Mouse (Mus musculus) T-cell, adult 2 months (primary cell): Measurements from ENCODE around the gene Rlf.
"Not testable (repeated sequence)": the region's sequence is repeated elsewhere in the genome, so short reads cannot be mapped to it uniquely, and the experiment has no call there.

ENCODE experiments used
- DNase-seq: peaks from one replicate; pipeline ENCODE4 v3.0.0; 2022; ENCODE audit warnings: low spot score

Rlf gene

GRCm38 (mm10) chr4:121214793-121215304, at the start of gene Rlf:
TSS of gene Rlf (minus strand) at chr4:121215084.
- peak; percentile 98 for DNase-seq

DNA sequence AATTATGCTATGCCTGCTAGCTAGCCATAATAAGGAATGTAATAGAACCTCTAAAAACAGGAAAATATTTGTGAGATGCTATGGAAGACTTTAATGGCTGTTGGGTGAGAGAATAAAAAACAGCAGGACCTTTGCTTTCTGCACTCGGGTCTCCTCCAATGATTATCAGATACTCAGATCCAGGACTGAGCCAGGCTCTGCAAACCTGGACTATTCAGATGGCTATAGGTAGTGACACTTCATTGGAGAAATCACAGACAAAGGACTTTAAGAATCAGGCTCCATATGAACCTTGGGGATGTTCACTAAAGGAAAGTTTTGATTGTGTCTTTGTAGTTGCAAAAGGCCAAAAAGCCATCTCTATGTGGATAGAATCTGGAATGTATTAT, 26.7 kb upstream of the Rlf start:
- DNase-seq: no peak

- DNase-seq: no peak
Measured at GRCm38 (mm10) chr4:121240637-121241611, 26.0 kb upstream of the Rlf start.

DNA sequence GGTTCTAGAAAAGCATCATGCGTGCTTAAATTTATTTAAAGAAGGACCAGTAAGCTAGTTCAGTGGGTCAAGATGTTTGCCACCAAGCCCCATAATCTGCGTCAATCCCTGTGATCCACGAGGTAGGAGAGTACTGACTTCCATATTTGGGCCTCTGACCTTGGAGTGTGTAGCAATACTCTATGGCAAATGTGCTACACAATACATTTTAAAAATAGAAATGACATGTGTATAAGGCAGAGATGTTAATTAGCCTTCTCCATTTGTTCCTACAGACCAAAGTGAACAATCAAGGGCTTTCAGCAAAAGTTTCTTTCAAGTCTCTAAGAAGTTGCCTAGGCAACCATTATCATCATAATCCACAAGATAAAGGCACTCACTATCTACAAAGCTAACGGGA, 25.0 kb upstream of the Rlf start:
- DNase-seq: no peak

DNA sequence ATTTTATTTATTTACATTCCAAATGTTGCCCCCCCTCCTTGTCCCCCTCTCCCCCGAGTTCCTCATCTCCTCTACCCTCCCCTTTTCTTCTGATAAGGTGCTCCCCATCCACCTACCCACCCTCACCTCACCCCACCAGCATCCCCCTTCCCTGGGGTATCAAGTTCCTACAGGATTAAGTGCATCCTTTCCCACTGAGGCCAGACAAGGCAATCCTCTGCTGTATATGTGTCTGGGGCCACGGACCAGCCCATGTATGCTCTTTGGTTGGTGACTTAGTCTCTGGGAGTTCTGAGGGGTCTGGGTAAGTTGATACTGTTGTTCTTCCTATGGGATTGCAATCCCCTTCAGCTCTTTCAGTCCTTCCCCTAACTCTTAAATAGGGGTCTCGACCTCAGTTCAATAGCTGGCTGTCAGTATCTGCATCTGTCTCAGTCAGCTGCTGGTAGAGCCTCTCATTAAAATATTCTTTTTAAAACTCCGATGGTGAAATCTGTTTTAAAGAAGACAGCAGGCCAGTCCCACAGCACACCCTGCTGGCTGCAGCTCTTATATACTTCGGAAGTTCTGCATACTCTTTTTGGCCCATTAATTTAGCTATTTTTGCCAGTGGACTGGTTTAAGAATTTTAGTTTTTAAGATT, 17.0 kb upstream of the Rlf start:
- peak; percentile 42 for DNase-seq

DNA sequence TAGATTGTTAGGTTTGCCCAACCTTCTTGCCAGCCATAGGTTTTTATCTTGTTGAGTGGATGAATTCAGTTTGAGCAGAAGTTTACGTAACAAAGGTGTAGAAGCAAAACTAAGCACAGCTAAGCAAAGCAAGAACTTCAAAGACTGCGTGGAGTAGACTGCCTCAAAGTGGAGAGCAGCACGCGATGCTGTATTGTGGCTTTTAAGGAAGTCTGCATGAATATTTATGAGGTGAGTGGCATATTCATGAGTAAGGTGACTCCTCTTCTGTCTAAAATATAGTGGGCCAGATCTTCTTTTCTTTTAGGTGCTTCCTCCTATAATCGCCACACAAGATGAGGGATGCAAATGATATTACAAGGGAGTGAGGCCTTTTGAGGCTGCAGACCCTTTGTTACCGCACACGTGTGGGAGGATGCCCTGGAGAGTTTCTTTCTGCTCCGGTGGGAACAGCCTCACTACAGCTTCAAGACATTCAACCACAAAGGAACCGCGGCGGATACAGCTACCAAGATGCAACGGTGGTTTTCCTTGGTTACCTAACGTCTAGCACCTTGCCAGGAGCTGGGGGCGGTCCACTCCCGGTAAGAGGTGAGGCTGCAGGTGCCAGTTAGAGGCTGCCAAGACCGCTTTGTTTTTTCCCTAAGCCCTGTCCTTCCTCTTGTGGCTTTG, 16.2 kb upstream of the Rlf start:
- DNase-seq: peak; percentile 46

DNA sequence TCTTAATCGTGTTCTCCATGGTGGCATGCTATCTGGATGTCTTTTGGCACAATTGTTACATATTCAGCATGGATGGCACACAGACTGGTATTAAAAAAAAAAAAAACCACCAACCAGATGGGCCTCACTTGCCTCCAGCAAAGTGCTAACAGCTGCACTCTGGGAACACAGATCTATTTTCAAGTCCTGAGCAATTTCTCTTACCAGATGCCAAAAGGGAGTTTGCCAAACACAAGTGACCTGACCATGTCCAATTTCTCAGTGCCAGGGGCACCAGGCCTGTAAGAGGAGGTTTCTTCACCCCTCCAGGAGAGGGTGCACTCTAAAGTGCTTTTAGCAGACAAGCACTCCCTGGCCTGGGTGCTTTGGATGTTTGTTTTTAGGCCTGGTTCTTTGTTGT, 12.2 kb upstream of the Rlf start:
- DNase-seq: no peak

DNA sequence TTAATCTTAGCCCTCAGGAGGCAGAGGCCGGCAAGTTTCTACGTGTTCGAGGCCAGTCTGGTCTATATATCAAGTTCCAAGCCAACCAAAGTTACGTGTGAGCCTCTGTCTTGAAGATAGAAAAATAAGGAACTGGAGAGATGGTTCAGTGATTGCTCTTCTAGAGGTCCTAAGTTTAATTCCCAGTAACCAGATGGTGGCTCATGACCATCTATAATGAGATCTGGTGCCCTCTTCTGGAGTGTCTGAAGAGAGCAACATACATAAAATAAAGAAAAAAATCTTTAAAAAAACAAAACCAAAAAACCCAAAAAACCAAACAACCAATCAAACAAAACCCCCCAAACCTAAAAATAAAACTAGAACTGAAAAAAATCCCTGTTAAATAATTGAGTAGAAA, 10.3 kb upstream of the Rlf start:
- DNase-seq: no peak

GRCm38 (mm10) chr4:121223136-121223535, 8.3 kb upstream of the Rlf start:
- DNase-seq: no peak

DNA sequence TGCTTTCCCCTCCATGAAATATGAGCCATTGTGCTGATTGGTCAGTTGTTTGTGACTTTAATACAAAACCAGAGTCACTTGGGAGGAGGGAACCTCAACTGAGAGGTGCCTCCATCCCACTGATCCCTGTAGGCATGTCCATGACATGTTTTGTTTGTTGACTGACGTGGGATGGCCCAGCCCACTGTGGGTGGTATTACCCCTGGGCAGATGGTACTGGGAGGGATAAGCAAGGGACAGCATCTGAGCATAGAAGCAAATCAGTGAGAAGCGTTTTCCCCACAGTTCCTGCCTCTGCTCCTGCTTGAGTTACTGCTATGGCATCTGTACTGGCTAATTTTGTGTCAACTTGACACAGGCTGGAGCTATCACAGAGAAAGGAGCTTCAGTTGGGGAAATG, 1.3 kb upstream of the Rlf start:
- DNase-seq: no peak

DNA sequence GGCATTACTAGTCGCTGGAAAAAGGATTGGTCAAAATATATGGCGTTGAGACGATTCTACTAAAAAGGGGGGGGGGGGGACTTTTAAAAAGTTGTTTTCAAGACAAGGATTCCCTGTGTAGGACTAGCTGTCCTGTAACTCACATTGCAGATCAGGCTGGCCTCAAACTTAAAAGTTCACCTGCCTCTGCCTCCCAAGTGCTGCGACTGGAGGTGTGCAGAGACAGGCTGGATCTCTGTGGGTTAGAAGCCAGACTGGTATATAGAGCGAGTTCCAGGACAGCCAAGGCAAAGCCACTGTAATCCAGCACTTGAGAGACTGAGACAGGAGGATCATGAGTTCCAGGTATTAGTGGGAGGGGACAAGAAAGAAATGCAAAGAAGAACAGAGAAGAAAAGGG, 605 bp upstream of the Rlf start:
- no peak for DNase-seq

DNA sequence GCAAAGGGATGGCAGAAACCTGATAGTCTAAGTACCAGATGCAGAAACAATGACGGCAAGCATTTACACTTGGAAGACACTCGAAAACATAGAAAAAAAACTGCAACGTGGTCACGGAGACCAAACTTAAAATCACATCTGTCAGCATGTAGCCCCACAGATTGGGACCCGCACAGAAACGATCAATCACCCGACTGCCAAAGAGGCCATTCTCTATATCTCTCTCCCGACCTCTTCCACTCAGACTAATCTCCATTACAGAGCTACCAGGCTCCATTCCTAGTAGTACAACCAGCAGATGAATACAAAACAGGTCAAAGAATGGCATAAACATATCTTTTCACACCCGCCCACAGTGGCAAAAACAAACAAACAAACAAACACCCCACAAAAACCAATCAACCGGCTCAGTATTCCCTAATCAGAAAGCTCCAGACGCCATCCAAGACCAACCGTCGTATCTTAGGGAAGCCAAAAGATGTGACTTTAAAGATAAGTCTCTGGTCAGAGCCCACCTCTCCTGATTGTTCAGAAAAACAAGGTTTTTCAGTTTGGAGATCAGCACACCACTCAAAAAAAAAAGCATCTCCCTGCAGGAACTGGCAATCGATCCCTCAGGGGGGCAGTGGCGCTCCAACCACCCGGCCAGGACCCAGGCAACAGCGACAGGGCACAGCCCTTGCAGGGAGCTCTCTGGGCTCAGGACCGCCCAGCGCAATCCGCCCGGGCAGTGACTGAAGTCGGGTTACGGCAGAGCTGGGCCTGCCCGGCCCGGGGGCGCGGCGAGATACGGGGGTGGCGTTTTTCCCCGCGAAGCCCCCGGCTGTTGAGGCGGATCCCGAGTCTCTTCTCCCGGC, 720 bp downstream of the Rlf start:
- peak; percentile 50 for DNase-seq

DNA sequence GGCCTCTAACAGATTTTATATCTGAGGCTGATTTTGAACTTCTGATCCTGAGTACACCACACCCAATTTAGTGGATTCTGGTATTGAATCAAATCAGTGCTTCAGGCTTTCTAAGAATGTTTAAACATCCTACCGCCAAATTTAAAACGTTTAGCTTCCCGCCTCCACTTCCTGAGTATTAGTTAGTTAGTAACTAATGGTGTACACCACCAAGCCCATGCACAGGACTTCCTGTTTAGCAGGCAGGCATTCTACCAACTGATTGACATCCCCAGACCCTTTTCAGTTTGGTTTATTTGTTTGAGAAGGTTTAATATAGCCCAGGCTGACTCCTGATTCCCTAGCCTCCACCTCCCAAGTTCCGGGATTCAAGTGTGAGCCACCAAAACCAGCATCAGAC, 6.0 kb downstream of the Rlf start:
- no peak for DNase-seq

- DNase-seq: no peak
Measured at GRCm38 (mm10) chr4:121197856-121198255, 17.0 kb downstream of the Rlf start.

- peak; percentile 9 for DNase-seq
Measured at GRCm38 (mm10) chr4:121196995-121197394, 17.9 kb downstream of the Rlf start.

GRCm38 (mm10) chr4:121196205-121196604, 18.7 kb downstream of the Rlf start:
- DNase-seq: peak; percentile 75

GRCm38 (mm10) chr4:121194736-121195135, 20.1 kb downstream of the Rlf start:
- no peak for DNase-seq

DNA sequence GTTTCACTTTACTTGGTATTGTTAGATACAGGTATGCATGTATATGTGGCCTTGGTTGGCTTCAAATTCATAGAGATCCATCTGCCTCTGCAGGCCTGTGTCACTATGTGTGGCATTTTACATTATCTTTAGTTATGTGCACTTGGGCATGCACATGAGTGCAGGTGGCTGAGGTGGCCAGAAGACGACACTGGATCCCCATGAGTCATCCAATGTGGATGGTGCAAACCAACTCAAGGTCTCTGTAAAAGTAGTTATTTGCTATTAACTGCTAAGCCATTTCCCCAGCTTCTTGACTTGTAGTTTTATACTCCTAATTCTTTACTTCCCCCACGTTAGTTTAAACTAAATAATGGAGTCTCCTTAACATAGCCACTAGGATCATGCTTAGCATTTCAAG, 22.6 kb downstream of the Rlf start:
- no peak for DNase-seq

DNA sequence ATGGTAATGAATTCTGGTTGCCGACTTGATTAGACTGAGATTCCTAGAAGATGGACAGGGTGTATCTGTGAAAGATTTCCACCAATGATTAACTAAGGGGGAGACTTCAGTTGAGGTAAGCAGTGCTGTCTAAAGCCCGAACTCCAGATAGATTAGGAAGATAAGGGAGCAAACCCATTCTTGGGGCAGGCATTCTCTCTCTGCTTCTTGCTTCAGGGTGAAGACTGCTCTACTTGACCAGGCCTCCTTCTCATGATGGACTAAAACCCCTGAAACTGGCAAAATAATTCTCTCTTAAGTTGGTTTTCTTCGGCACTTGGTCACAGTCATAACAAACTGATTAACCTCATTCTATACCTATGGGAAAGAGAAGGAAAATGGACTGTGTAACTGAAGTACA, 25.5 kb downstream of the Rlf start:
- no peak for DNase-seq

DNA sequence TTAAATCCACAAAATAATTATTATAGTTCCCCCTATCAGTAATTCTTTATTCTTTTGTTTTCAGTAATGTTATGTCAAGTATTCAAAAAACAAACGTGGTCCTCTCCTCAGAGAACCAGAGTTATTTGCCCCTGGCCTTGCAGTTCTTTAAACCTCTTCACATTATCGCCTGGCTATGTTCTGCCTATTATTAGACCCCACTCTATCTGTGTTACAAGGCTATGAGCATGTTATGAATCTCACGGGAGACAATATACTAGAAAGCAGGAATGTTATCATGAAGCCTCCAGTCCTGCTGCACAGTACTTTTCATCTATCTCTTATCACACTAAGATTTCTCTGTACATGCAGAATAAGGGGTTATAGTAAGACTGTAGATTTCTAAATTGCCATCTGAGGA, 35.2 kb downstream of the Rlf start:
- no peak for DNase-seq

DNA sequence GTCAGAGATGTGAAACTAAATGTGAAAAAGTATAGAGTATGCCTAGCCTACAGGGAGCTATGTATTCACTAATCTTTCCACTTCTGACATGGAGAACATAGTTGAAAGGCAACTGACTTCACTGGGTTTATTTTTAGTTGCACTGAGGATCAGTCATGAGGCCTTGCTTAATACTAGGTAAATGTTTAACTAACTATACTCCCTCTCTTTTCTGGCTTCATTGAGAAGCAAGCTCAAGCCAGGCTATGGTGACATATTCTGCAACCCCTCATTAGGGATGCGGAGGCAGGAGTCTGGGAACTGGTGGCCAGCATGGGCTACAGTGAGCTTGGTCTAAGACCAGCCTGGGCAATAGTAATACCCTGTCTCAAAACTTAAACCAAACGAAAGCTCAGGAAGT, 47.2 kb downstream of the Rlf start:
- no peak for DNase-seq

GRCm38 (mm10) chr4:121166697-121167096, 48.2 kb downstream of the Rlf start:
- DNase-seq: not testable (repeated sequence)
